Mouse (Mus musculus): ENCODE data around the gene Map2k6.

The Map2k6 gene

GRCm38 (mm10) chr11:110484426-110484825 is 85.5 kb downstream of the Map2k6 start:
- in situ Hi-C loops (cut with MboI, MseI) = no loop called here

GRCm38 (mm10) chr11:110485081-110485480 is 86.2 kb downstream of the Map2k6 start:
- in situ Hi-C loops (cut with MboI, MseI) = no loop called here

- in situ Hi-C loops (cut with MboI, MseI) = no loop called here
These were observed 88.9 kb downstream of the Map2k6 start for GRCm38 (mm10) chr11:110487796-110488195.

GRCm38 (mm10) chr11:110488301-110488700 is 89.4 kb downstream of the Map2k6 start:
- in situ Hi-C loops (cut with MboI, MseI) = no loop called here

GRCm38 (mm10) chr11:110495323-110496060 is 96.6 kb downstream of the Map2k6 start:
- in situ Hi-C loops (cut with MboI, MseI) = no loop called here

- in situ Hi-C loops (cut with MboI, MseI) = no loop called here
These were observed 97.1 kb downstream of the Map2k6 start for GRCm38 (mm10) chr11:110496061-110496446.

- in situ Hi-C loops (cut with MboI, MseI) = no loop called here
These were observed 98.8 kb downstream of the Map2k6 start for GRCm38 (mm10) chr11:110497743-110498142.

GRCm38 (mm10) chr11:110498651-110499213 is 99.8 kb downstream of the Map2k6 start:
- in situ Hi-C loops (cut with MboI, MseI) = no loop called here

- in situ Hi-C loops (cut with MboI, MseI) = no loop called here
These were observed 104.2 kb downstream of the Map2k6 start for GRCm38 (mm10) chr11:110502937-110503670.

- in situ Hi-C loops (cut with MboI, MseI) = loop anchor here (10.0 kb wide), 1 partner anchor 1013 kb away; no protein-coding TSS in a partner anchor
These were observed 112.5 kb downstream of the Map2k6 start for GRCm38 (mm10) chr11:110511466-110511865.

GRCm38 (mm10) chr11:110518648-110519047 is 119.7 kb downstream of the Map2k6 start:
- in situ Hi-C loops (cut with MboI, MseI) = loop anchor here (10.0 kb wide), 1 partner anchor 1006 kb away; no protein-coding TSS in a partner anchor

- in situ Hi-C loops (cut with MboI, MseI) = no loop called here
These were observed 124.0 kb downstream of the Map2k6 start for GRCm38 (mm10) chr11:110522906-110523305.

- in situ Hi-C loops (cut with MboI, MseI) = loop anchor here (25.0 kb wide), 1 partner anchor 911 kb away; no protein-coding TSS in a partner anchor
These were observed 127.2 kb downstream of the Map2k6 start for GRCm38 (mm10) chr11:110526156-110526555.

- in situ Hi-C loops (cut with MboI, MseI) = loop anchor here (10.0 to 25.0 kb wide), 2 partner anchors 514 to 906 kb away; no protein-coding TSS in a partner anchor
These were observed 132.2 kb downstream of the Map2k6 start for GRCm38 (mm10) chr11:110531087-110531486.

- in situ Hi-C loops (cut with MboI, MseI) = loop anchor here (5.0 to 25.0 kb wide), 3 partner anchors 510 to 992 kb away; no protein-coding TSS in a partner anchor
These were observed 135.9 kb downstream of the Map2k6 start for GRCm38 (mm10) chr11:110534856-110535255.

GRCm38 (mm10) chr11:110536533-110536932 is 137.6 kb downstream of the Map2k6 start:
- in situ Hi-C loops (cut with MboI, MseI) = loop anchor here (5.0 to 25.0 kb wide), 3 partner anchors 508 to 991 kb away; no protein-coding TSS in a partner anchor

GRCm38 (mm10) chr11:110537602-110538001 is 138.7 kb downstream of the Map2k6 start:
- in situ Hi-C loops (cut with MboI, MseI) = loop anchor here (5.0 to 25.0 kb wide), 3 partner anchors 507 to 990 kb away; no protein-coding TSS in a partner anchor

- in situ Hi-C loops (cut with MboI, MseI) = loop anchor here (5.0 to 25.0 kb wide), 3 partner anchors 507 to 989 kb away; no protein-coding TSS in a partner anchor
These were observed 139.3 kb downstream of the Map2k6 start for GRCm38 (mm10) chr11:110538206-110538605.

GRCm38 (mm10) chr11:110541933-110542332 is 143.0 kb downstream of the Map2k6 start:
- in situ Hi-C loops (cut with MboI, MseI) = loop anchor here (25.0 kb wide), 1 partner anchor 895 kb away; no protein-coding TSS in a partner anchor

- in situ Hi-C loops (cut with MboI, MseI) = loop anchor here (25.0 kb wide), 1 partner anchor 893 kb away; no protein-coding TSS in a partner anchor
These were observed 145.7 kb downstream of the Map2k6 start for GRCm38 (mm10) chr11:110544419-110545210.

GRCm38 (mm10) chr11:110545416-110545815 is 146.5 kb downstream of the Map2k6 start:
- in situ Hi-C loops (cut with MboI, MseI) = loop anchor here (25.0 kb wide), 1 partner anchor 892 kb away; no protein-coding TSS in a partner anchor
